Mouse (Mus musculus) mouse trophoblast stem cell (cell line): Measurements from ENCODE around the gene Ftsj3.
"Not testable (repeated sequence)": the region's sequence is repeated elsewhere in the genome, so short reads cannot be mapped to it uniquely, and the experiment has no call there.

ENCODE experiments used
- in situ Hi-C, 2 experiments: fragments of 300-500 bp; cut with MseI, MboI; formaldehyde crosslinking; loops; 2 replicates in 1 of 2; 3 replicates in 1 of 2; pipeline ENCODE4 v1.15.1; 2025

The Ftsj3 gene

DNA sequence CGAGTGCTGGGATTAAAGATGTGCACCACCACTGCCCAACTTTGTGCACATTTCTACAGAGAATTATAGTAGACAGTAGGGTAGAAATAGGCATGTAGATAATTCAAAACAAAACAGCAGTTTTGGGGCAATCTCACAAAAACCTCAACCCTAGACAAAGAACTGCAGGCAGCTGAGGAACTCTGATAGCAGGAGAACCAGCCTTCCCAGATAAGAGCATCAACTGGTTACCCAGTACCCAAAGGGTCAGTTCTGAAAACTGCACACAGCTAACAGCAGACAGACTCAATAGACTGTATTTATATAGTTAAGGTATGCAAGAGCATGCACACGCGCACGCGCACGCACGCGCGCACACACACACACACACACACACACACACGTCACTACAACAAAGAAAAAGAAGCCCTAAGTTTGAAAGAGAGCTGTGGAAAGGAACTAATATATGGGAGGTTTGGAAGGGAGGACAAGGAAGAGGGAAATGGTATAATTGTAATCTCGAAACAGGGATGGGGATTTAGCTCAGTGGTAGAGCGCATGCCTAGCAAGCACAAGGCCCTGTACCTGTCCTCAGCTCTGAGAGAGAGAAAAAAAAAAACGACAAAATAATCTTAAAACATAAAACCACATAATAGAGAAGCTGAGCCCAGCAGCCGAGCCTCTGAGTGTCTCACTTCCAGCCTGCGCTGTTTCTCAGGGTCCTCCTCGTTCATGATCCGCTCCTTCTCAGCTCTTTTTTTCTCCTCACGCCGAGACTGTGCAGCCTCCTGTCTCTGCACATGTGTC, 54.3 kb downstream of the Ftsj3 start:
- in situ Hi-C loops: no loop called here

DNA sequence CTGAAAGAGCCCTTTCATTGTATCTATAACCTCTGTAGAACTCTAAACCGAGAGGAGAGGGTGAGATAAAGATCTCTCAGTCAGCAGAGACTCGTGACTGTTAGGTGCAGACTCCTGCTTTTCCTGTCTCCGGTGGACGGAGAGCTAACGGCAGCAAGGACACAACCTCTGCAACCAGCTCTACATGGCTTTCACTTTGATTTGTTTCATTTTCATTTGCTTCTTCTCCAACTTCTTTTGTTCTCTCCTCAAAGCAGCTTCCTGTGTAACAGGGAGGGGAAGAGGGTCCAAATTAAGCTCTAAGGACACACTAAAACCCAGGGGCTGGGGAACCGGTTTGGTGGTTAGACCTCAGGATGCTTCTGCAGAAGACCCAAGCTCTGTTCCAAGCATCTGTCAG, 55.1 kb downstream of the Ftsj3 start:
- in situ Hi-C loops: no loop called here

DNA sequence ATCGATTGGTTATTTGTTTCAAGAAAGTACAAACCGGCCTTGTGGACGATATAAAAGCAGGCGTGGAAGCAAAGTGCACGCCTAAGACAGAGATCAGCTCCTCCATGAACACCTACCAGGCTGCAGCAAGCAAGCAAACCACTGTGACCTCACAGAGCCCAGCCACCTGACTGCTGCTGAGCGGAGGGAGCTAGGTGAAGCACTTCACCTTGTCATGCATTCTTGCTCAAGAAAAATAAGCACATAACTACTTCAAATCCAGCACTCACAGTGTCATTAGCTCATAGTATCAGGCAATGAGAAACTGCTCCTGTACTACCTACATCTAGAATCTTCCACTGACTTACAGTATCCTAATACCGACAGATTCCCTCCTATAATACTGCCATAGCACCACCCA, 55.9 kb downstream of the Ftsj3 start:
- in situ Hi-C loops: not testable (repeated sequence)
